Mouse (Mus musculus) G1E (cell line): ENCODE measurements at regions not wholly inside any gene's neighbourhood (a gene's known extent, or its start where the extent isn't known, plus 50 kb on each side); places are given as distances from the start of the nearest gene placed in this dataset.

ENCODE experiments used
- CTCF ChIP-seq: IDR thresholded peaks from 2 replicates; pipeline ENCODE4 v1.5.1; 2012; ENCODE audit warnings: low read depth, low read length, inconsistent platforms, mixed read lengths
- GATA1 ChIP-seq: IDR thresholded peaks from 2 replicates; pipeline ENCODE4 v1.6.1; 2012; ENCODE audit warnings: borderline replicate concordance, low read length, inconsistent platforms, mixed read lengths
- TAL1 ChIP-seq: conservative IDR thresholded peaks from 2 replicates; pipeline ENCODE4 v1.6.1; 2012; ENCODE audit warnings: low read depth, low read length, inconsistent platforms, mixed read lengths

DNA sequence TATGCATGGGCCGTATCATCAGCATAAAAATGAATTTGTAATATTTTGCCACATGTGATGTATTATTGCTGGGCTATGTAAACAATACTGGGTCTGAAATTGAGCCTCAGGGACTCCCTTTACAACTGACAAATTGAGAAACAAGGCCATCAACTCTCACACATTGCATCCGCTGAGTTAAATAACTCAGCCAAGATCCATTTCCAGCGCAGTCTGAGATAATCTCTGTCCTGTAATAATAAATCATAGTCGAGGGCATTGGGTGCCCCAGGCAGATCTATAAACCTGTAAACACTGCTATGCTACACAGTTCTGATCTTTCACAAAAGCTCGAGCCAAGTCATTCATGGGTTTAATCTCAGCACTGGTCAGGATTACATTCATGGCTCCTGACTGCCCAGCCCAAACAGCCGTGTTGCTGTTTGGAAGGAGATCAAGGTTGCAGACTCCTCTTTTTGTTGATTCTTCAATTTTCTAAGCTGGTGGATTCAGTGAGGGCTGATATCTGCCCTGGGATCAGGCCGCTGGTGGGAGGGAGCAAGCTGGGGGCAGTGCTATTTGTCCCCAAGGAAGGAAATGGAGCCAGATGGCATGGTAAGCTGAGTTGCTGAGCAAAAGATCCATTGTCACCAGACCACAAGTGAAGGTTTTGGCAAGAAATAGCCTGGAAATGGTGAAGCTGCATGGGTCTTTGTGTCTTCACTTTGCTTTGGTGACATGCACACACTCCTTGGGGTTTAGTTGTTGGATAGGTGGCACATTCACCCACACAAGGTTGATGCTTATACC, 160.0 kb upstream of the Bmper start:
- no peak for TF ChIP-seq CTCF
- no peak for TF ChIP-seq GATA1
- TF ChIP-seq TAL1: no peak
